In genomic region chr16:91648220-91648550, GRCm38 (mm10) we compare ENCODE assay signal across 8 mouse cellular contexts. TPM values are rescaled to one million over a fixed set of nuclear protein-coding genes. Genes with fewer than 3 reads are reported as not detected.
A peak's percentile ranks its signal among the peaks of the same experiment; 100 is the strongest.
DNase-seq lines count a peak whose midpoint lies in the region; ATAC-seq lines count a peak whose summit lies in the region.

No protein-coding gene starts in this region.

- no peaks in the 10 kb centered on the region for H3K9me3 ChIP-seq in forebrain, embryonic 14.5 days (replicated peaks; ENCODE audit: control insufficient read depth, low read length)
- no peaks in the 10 kb centered on the region for H3K9me3 ChIP-seq in hindbrain, embryonic 10.5 days

- peaks cover 12% of the 10 kb centered on the region for H3K36me3 ChIP-seq in forebrain, embryonic 14.5 days (ENCODE audit: control insufficient read depth, insufficient read depth, low read length)
- peaks cover 29% of the 10 kb centered on the region for H3K36me3 ChIP-seq in hindbrain, embryonic 10.5 days

- H3K4me2 ChIP-seq in forebrain, embryonic 14.5 days (ENCODE audit: low read length) = peak overlapping the region; percentile 93

- H3K27ac ChIP-seq in forebrain, embryonic 14.5 days (ENCODE audit: low read depth, low read length) = peak overlapping the region; percentile 93
- peak overlapping the region; percentile 99 for H3K27ac ChIP-seq in hindbrain, embryonic 10.5 days

- WGBS in forebrain, embryonic 14.5 days = under 1% methylated on average over 24 of the region's 25 CpGs
- under 1% methylated on average over 25 of the region's 25 CpGs for WGBS in hindbrain, embryonic 10.5 days

- peak overlapping the region; percentile 88 for H3K9ac ChIP-seq in forebrain, embryonic 14.5 days (ENCODE audit: low read length)

- H3K4me3 ChIP-seq in forebrain, embryonic 14.5 days (ENCODE audit: low read depth, low read length) = peak overlapping the region; percentile 73
- peak overlapping the region; percentile 88 for H3K4me3 ChIP-seq in hindbrain, embryonic 10.5 days

- DNase-seq in MEL-GATA-1-ER (ENCODE audit: extremely low read depth, low read depth) = peak; percentile 29
- DNase-seq in c-Kit-positive CD71-positive TER-119-positive erythroid progenitor cells, embryonic 14.5 days (ENCODE audit: low spot score) = peak; percentile 70
- DNase-seq in forebrain, embryonic 14.5 days (ENCODE audit: low spot score) = peak; percentile 67
- DNase-seq in hindbrain, embryonic 10.5 days (ENCODE audit: low spot score) = peak; percentile 82
- peak; percentile 70 to 71 for DNase-seq in layer of hippocampus, postnatal 25 days (ENCODE audit: extremely low spot score in 1 of 2, low spot score in 1 of 2)
- DNase-seq in lung, postnatal 36 days = peak; percentile 84
- peak; percentile 63 to 68 for DNase-seq in right cerebral cortex, adult 2 months (ENCODE audit: low spot score in 2 of 2)
- DNase-seq in urinary bladder, postnatal 25 days (ENCODE audit: low spot score) = peak; percentile 77

- H3K4me1 ChIP-seq in forebrain, embryonic 14.5 days (ENCODE audit: control insufficient read depth, insufficient read depth, low read length) = peaks cover 9% of the 10 kb centered on the region
- H3K4me1 ChIP-seq in hindbrain, embryonic 10.5 days (replicated peaks) = peaks cover 27% of the 10 kb centered on the region

- peak; percentile 65 for ATAC-seq in forebrain, embryonic 14.5 days

- H3K27me3 ChIP-seq in forebrain, embryonic 14.5 days (replicated peaks; ENCODE audit: control insufficient read depth, insufficient read depth, low read length) = no peaks in the 10 kb centered on the region
- no peaks in the 10 kb centered on the region for H3K27me3 ChIP-seq in hindbrain, embryonic 10.5 days (ENCODE audit: insufficient read depth, poor library complexity, severe bottlenecking)

RNA-seq across cellular contexts. Expression of gene Son, which starts 0.9 kb away (rescaled TPM):
- polyA plus RNA-seq in forebrain, embryonic 14.5 days (2014; fragmentation: Nextera tagmentation; extraction: Ambion mirVana) = 126 and 131 TPM in 2 replicates
- 102 and 114 TPM in 2 replicates for polyA plus RNA-seq in hindbrain, embryonic 10.5 days (2016; fragmentation: Nextera tagmentation; extraction: Ambion mirVana)
- total RNA-seq in layer of hippocampus, postnatal 25 days (2021) = 100 to 1,000 TPM; 212 to 264 TPM

RNA-seq across cellular contexts. Expression of gene Gart, which starts 1.4 kb away (rescaled TPM):
- 64.9 and 66.7 TPM in 2 replicates for polyA plus RNA-seq in forebrain, embryonic 14.5 days (2014; fragmentation: Nextera tagmentation; extraction: Ambion mirVana)
- polyA plus RNA-seq in hindbrain, embryonic 10.5 days (2016; fragmentation: Nextera tagmentation; extraction: Ambion mirVana) = 112 and 158 TPM in 2 replicates
- 10 to 100 TPM; 46.6 to 47.7 TPM for total RNA-seq in layer of hippocampus, postnatal 25 days (2021)

RNA-seq across cellular contexts. Expression of gene Dnajc28, which starts 29.4 kb away (rescaled TPM):
- polyA plus RNA-seq in forebrain, embryonic 14.5 days (2014; fragmentation: Nextera tagmentation; extraction: Ambion mirVana) = 7.2 and 8.4 TPM in 2 replicates
- 3.2 and 4.5 TPM in 2 replicates for polyA plus RNA-seq in hindbrain, embryonic 10.5 days (2016; fragmentation: Nextera tagmentation; extraction: Ambion mirVana)
- 10 to 100 TPM in 1 of 2 experiments, 1 to 10 TPM in 1; 8.2 to 10.3 TPM for total RNA-seq in layer of hippocampus, postnatal 25 days (2021)

RNA-seq across cellular contexts. Expression of gene Donson, which starts 40.4 kb away (rescaled TPM):
- 15.3 and 19.9 TPM in 2 replicates for polyA plus RNA-seq in forebrain, embryonic 14.5 days (2014; fragmentation: Nextera tagmentation; extraction: Ambion mirVana)
- 32.9 and 34.6 TPM in 2 replicates for polyA plus RNA-seq in hindbrain, embryonic 10.5 days (2016; fragmentation: Nextera tagmentation; extraction: Ambion mirVana)
- 10 to 100 TPM; 19.4 to 23.5 TPM for total RNA-seq in layer of hippocampus, postnatal 25 days (2021)

RNA-seq across cellular contexts. Expression of gene Tmem50b, which starts 50.6 kb away (rescaled TPM):
- polyA plus RNA-seq in forebrain, embryonic 14.5 days (2014; fragmentation: Nextera tagmentation; extraction: Ambion mirVana) = 105 and 111 TPM in 2 replicates
- 37.6 and 45.9 TPM in 2 replicates for polyA plus RNA-seq in hindbrain, embryonic 10.5 days (2016; fragmentation: Nextera tagmentation; extraction: Ambion mirVana)
- 100 to 1,000 TPM; 105 to 120 TPM for total RNA-seq in layer of hippocampus, postnatal 25 days (2021)

Comparison
In these comparisons a context has a peak if more than half of its experiments do, and no peak if none do; other contexts are left out.
1. Peak in every context shown above with its lines: DNase-seq, ATAC-seq, H3K4me3 ChIP-seq and H3K27ac ChIP-seq.
2. DNase-seq: peak in every context shown above with its lines; median percentile 84 in lung, postnatal 36 days; 82 in hindbrain, embryonic 10.5 days; 77 in urinary bladder, postnatal 25 days; 70 in layer of hippocampus, postnatal 25 days; 70 in c-Kit-positive CD71-positive TER-119-positive erythroid progenitor cells, embryonic 14.5 days; 67 in forebrain, embryonic 14.5 days; 66 in right cerebral cortex, adult 2 months; 29 in MEL-GATA-1-ER.